Mouse (Mus musculus): ENCODE measurements at regions not wholly inside any gene's neighbourhood (a gene's known extent, or its start where the extent isn't known, plus 50 kb on each side); places are given as distances from the start of the nearest gene placed in this dataset.
A peak's percentile ranks its signal among the peaks of the same experiment; 100 is the strongest.

- Histone ChIP-seq H3K4me1 (ENCODE audit: control insufficient read depth, insufficient read depth, low read length) (0 out of 2 replicates have a peak, but pooled peaks cover 3% of the 10 kb centered on the region), H3K36me3 (ENCODE audit: control insufficient read depth, insufficient read depth, low read length) (no peaks in the 10 kb centered on the region), H3K27ac (replicated peaks; ENCODE audit: low read depth, low read length) (no peak overlapping the region), H3K9me3 (ENCODE audit: control insufficient read depth, low read length) (no peaks in the 10 kb centered on the region), H3K27me3 (ENCODE audit: control insufficient read depth, insufficient read depth, low read length) (no peaks in the 10 kb centered on the region), H3K9ac (ENCODE audit: low read depth, low read length, severe bottlenecking) (no peak overlapping the region), H3K4me3 (replicated peaks; ENCODE audit: low read length) (no peak overlapping the region), H3K4me2 (replicated peaks; ENCODE audit: low read depth, low read length, severe bottlenecking) (no peak overlapping the region)
- ATAC-seq (ENCODE audit: low FRiP score, low read depth): no peak
- DNase-seq (ENCODE audit: low spot score): no peak
- TF ChIP-seq POLR2A (IDR thresholded peaks at IDR 0.05; ENCODE audit: borderline replicate concordance, extremely low read depth, insufficient read depth, insufficient read length): no peak
- 43% methylated on average over 3 of the region's 3 CpGs for WGBS
Observed at GRCm38 (mm10) chr11:25045339-25045738, 967.5 kb downstream of the Bcl11a start.

GRCm38 (mm10) chr11:25045977-25046376 lies 968.1 kb downstream of the Bcl11a start:
- no peak for ATAC-seq (ENCODE audit: low FRiP score, low read depth)
- TF ChIP-seq POLR2A (IDR thresholded peaks at IDR 0.05; ENCODE audit: borderline replicate concordance, extremely low read depth, insufficient read depth, insufficient read length): no peak
- DNase-seq (ENCODE audit: low spot score): no peak

GRCm38 (mm10) chr11:25055698-25056097 lies 977.8 kb downstream of the Bcl11a start:
- peak; percentile 23 for DNase-seq (ENCODE audit: low spot score)
- Histone ChIP-seq H3K4me1 (ENCODE audit: control insufficient read depth, insufficient read depth, low read length) (peaks cover 19% of the 10 kb centered on the region), H3K27me3 (ENCODE audit: control insufficient read depth, insufficient read depth, low read length) (no peaks in the 10 kb centered on the region), H3K4me2 (replicated peaks; ENCODE audit: low read depth, low read length, severe bottlenecking) (no peak overlapping the region), H3K27ac (replicated peaks; ENCODE audit: low read depth, low read length) (no peak overlapping the region), H3K9me3 (ENCODE audit: control insufficient read depth, low read length) (peaks cover 5% of the 10 kb centered on the region; the same call in 1 of the 2 replicates), H3K9ac (ENCODE audit: low read depth, low read length, severe bottlenecking) (no peak overlapping the region), H3K36me3 (ENCODE audit: control insufficient read depth, insufficient read depth, low read length) (no peaks in the 10 kb centered on the region), H3K4me3 (replicated peaks; ENCODE audit: low read length) (no peak overlapping the region)
- TF ChIP-seq POLR2A (IDR thresholded peaks at IDR 0.05; ENCODE audit: borderline replicate concordance, extremely low read depth, insufficient read depth, insufficient read length): no peak
- ATAC-seq (ENCODE audit: low FRiP score, low read depth): peak; percentile 51; the same call in 1 of the 2 replicates
- WGBS: 33% methylated on average over 2 of the region's 2 CpGs

More at GRCm38 (mm10) chr11:25045977-25046376, 968.1 kb downstream of the Bcl11a start:
- Histone ChIP-seq H3K4me3 (replicated peaks; ENCODE audit: low read length) (no peak overlapping the region), H3K4me2 (replicated peaks; ENCODE audit: low read depth, low read length, severe bottlenecking) (no peak overlapping the region), H3K27me3 (ENCODE audit: control insufficient read depth, insufficient read depth, low read length) (no peaks in the 10 kb centered on the region), H3K36me3 (ENCODE audit: control insufficient read depth, insufficient read depth, low read length) (no peaks in the 10 kb centered on the region), H3K9me3 (ENCODE audit: control insufficient read depth, low read length) (no peaks in the 10 kb centered on the region), H3K4me1 (ENCODE audit: control insufficient read depth, insufficient read depth, low read length) (0 out of 2 replicates have a peak, but pooled peaks cover 3% of the 10 kb centered on the region), H3K9ac (ENCODE audit: low read depth, low read length, severe bottlenecking) (no peak overlapping the region), H3K27ac (replicated peaks; ENCODE audit: low read depth, low read length) (no peak overlapping the region)
- WGBS: 38% methylated on average over 7 of the region's 7 CpGs

GRCm38 (mm10) chr11:25057093-25057521 lies 979.3 kb downstream of the Bcl11a start:
- Histone ChIP-seq H3K36me3 (ENCODE audit: control insufficient read depth, insufficient read depth, low read length) (no peaks in the 10 kb centered on the region), H3K27me3 (ENCODE audit: control insufficient read depth, insufficient read depth, low read length) (no peaks in the 10 kb centered on the region), H3K9ac (ENCODE audit: low read depth, low read length, severe bottlenecking) (no peak overlapping the region; the same call in 1 of the 2 replicates), H3K4me1 (ENCODE audit: control insufficient read depth, insufficient read depth, low read length) (peaks cover 19% of the 10 kb centered on the region), H3K9me3 (ENCODE audit: control insufficient read depth, low read length) (peaks cover 5% of the 10 kb centered on the region; the same call in 1 of the 2 replicates), H3K4me3 (replicated peaks; ENCODE audit: low read length) (no peak overlapping the region), H3K27ac (replicated peaks; ENCODE audit: low read depth, low read length) (no peak overlapping the region), H3K4me2 (replicated peaks; ENCODE audit: low read depth, low read length, severe bottlenecking) (peak overlapping the region; percentile 37; the same call in 1 of the 2 replicates)
- peak; percentile 79 for ATAC-seq (ENCODE audit: low FRiP score, low read depth)
- no peak for TF ChIP-seq POLR2A (IDR thresholded peaks at IDR 0.05; ENCODE audit: borderline replicate concordance, extremely low read depth, insufficient read depth, insufficient read length)
- peak; percentile 47 for DNase-seq (ENCODE audit: low spot score)
- WGBS: 3% methylated on average over 7 of the region's 7 CpGs

- 0 out of 2 replicates have a peak, but pooled peaks have one; percentile 20 for ATAC-seq (ENCODE audit: low FRiP score, low read depth)
Observed at GRCm38 (mm10) chr11:25057543-25057942, 979.7 kb downstream of the Bcl11a start.

More at GRCm38 (mm10) chr11:25057543-25057942, 979.7 kb downstream of the Bcl11a start:
- Histone ChIP-seq H3K9ac (ENCODE audit: low read depth, low read length, severe bottlenecking) (no peak overlapping the region; the same call in 1 of the 2 replicates), H3K4me2 (replicated peaks; ENCODE audit: low read depth, low read length, severe bottlenecking) (peak overlapping the region; percentile 37; the same call in 1 of the 2 replicates), H3K9me3 (ENCODE audit: control insufficient read depth, low read length) (peaks cover 5% of the 10 kb centered on the region; the same call in 1 of the 2 replicates), H3K27ac (replicated peaks; ENCODE audit: low read depth, low read length) (no peak overlapping the region), H3K36me3 (ENCODE audit: control insufficient read depth, insufficient read depth, low read length) (no peaks in the 10 kb centered on the region), H3K27me3 (ENCODE audit: control insufficient read depth, insufficient read depth, low read length) (no peaks in the 10 kb centered on the region), H3K4me3 (replicated peaks; ENCODE audit: low read length) (no peak overlapping the region), H3K4me1 (ENCODE audit: control insufficient read depth, insufficient read depth, low read length) (peaks cover 19% of the 10 kb centered on the region)
- DNase-seq (ENCODE audit: low spot score): no peak
- TF ChIP-seq POLR2A (IDR thresholded peaks at IDR 0.05; ENCODE audit: borderline replicate concordance, extremely low read depth, insufficient read depth, insufficient read length): no peak
- 5% methylated on average over 2 of the region's 2 CpGs for WGBS
